Mouse (Mus musculus): ENCODE data around the gene Ywhag. TPM values are rescaled to one million over a fixed set of nuclear protein-coding genes. Genes with fewer than 3 reads are reported as not detected.

Ywhag gene
- polyA plus RNA-seq, 1 experiment = 58.1 TPM

DNA sequence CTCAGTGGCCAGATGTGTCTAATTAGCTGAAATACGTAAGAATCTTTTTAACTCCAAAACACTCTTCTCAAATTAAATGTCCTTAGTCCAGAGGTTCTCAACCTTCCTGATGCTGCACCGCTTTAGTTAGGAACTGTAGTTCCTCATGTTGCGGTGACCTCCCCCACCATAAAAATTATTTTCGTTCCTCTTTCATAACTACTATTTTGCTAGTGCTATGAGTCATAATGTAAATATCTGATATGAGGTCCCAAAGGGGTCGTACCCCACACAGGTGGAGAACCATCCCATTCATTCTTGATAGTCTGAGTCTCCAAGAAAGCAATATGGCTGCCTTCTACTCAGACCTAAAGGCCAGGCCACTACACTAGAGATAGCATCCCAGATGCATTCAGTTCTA lies 63.9 kb downstream of the Ywhag start:
- no peaks in the 10 kb centered on the region; the same call in 1 of the 2 replicates for H3K4me1 ChIP-seq (ENCODE audit: control insufficient read depth, insufficient read depth, low read length)
- TF ChIP-seq CTCF (IDR thresholded peaks at IDR 0.05; ENCODE audit: control insufficient read depth, insufficient read depth, low read length) (no peak), POLR2A (IDR thresholded peaks at IDR 0.05; ENCODE audit: borderline replicate concordance, control insufficient read depth, low read depth, low read length) (no peak)
- no peak overlapping the region for H3K4me3 ChIP-seq (replicated peaks; ENCODE audit: control insufficient read depth, low read depth, low read length)
- no peak overlapping the region for H3K27ac ChIP-seq (ENCODE audit: control insufficient read depth, insufficient read depth, low read depth, low read length, poor library complexity)
- 35% methylated on average over 5 of the region's 5 CpGs for WGBS

DNA sequence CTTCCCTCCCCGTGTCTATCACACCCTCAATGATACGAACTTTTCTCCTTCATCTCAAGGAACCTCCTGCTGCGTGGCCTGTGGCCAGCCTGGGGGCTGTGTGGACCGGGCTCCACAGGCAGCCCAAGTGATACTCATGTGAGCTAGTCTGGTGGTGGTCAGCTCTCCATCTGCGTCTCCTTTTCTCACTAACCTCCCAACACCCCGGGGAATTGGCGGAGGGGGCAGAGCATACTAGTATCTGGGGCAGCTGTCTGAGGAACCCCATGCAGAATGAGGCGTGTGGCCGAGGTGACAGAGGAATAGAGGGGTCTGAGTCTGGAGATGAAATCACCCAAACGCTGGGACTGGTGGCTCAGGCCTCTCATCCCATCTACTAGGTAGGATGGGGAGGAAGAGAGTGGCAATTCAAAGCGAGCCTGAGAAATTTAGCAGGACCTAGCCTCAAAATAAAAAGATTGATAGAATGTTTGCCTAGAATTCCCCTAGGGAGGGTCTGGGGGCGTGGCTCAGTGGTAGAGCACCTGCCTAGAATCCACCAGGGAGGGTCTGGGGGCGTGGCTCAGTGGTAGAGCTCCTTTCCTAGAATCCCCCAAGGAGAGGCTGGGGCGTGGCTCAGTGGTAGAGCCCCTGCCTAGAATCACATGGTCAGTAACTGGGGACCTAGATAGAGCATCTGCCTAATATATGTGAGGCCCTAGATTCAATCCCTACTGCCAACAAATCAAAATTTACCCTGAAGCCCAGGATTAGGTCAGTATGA lies 64.6 kb downstream of the Ywhag start:
- no peaks in the 10 kb centered on the region; the same call in 1 of the 2 replicates for H3K4me1 ChIP-seq (ENCODE audit: control insufficient read depth, insufficient read depth, low read length)
- WGBS = 69% methylated on average over 14 of the region's 14 CpGs
- TF ChIP-seq POLR2A (IDR thresholded peaks at IDR 0.05; ENCODE audit: borderline replicate concordance, control insufficient read depth, low read depth, low read length) (no peak), CTCF (IDR thresholded peaks at IDR 0.05; ENCODE audit: control insufficient read depth, insufficient read depth, low read length) (no peak)
- no peak overlapping the region for H3K4me3 ChIP-seq (replicated peaks; ENCODE audit: control insufficient read depth, low read depth, low read length)
- no peak overlapping the region for H3K27ac ChIP-seq (ENCODE audit: control insufficient read depth, insufficient read depth, low read depth, low read length, poor library complexity)

DNA sequence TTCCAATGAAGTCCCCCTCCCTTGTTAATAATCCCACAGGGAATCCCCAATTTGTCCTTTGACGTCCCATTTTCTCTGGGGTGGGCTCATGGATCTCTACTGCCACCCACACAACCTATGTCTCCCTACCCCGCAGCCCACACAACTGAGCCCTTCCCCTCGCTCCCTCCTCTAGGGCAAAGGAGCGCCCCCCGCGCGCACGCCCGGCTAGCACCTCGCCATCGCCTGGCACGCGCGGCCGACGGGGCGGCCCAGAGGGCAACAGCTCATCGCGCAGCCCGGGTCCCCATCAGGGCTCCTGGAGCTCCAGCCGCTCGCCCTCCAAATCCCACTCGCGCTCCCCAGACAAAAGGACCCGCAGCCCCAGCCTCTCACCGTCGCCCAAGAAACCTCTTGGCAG lies 65.8 kb downstream of the Ywhag start:
- Histone ChIP-seq H3K4me1 (ENCODE audit: control insufficient read depth, insufficient read depth, low read length) (no peaks in the 10 kb centered on the region; the same call in 1 of the 2 replicates), H3K27ac (ENCODE audit: control insufficient read depth, insufficient read depth, low read depth, low read length, poor library complexity) (no peak overlapping the region), H3K4me3 (replicated peaks; ENCODE audit: control insufficient read depth, low read depth, low read length) (no peak overlapping the region)
- 14% methylated on average over 27 of the region's 27 CpGs for WGBS
- TF ChIP-seq POLR2A (IDR thresholded peaks at IDR 0.05; ENCODE audit: borderline replicate concordance, control insufficient read depth, low read depth, low read length) = no peak
- TF ChIP-seq CTCF (IDR thresholded peaks at IDR 0.05; ENCODE audit: control insufficient read depth, insufficient read depth, low read length) = no peak

GRCm38 (mm10) chr5:135867637-135868593 lies 66.5 kb downstream of the Ywhag start:
- TF ChIP-seq CTCF (IDR thresholded peaks at IDR 0.05; ENCODE audit: control insufficient read depth, insufficient read depth, low read length) (no peak), POLR2A (IDR thresholded peaks at IDR 0.05; ENCODE audit: borderline replicate concordance, control insufficient read depth, low read depth, low read length) (no peak)
- WGBS = 3% methylated on average over 89 of the region's 89 CpGs
- H3K4me1 ChIP-seq (ENCODE audit: control insufficient read depth, insufficient read depth, low read length) = no peaks in the 10 kb centered on the region; the same call in 1 of the 2 replicates
- no peak overlapping the region; the same call in 1 of the 2 replicates for H3K27ac ChIP-seq (ENCODE audit: control insufficient read depth, insufficient read depth, low read depth, low read length, poor library complexity)
- no peak overlapping the region for H3K4me3 ChIP-seq (replicated peaks; ENCODE audit: control insufficient read depth, low read depth, low read length)

DNA sequence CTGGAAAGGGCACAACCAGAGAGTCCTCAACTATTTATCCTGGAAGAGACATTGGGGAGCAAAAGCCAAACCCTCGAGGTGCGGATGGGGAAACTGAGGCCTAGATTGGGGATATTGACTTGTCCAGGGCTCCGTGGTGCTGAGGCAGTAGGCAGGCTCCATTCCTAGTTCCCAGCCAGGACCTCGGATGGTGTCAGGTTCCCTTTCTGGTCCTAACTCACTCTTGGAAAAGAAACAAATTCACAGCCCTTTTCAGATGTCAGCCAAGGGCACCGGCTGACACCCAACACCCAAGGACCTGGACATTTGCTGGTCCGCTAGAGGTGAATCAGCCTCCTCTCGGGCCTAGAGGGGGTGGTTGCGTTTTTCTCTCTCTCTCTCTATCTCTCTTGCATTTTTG lies 67.8 kb downstream of the Ywhag start:
- Histone ChIP-seq H3K4me3 (replicated peaks; ENCODE audit: control insufficient read depth, low read depth, low read length) (no peak overlapping the region), H3K27ac (ENCODE audit: control insufficient read depth, insufficient read depth, low read depth, low read length, poor library complexity) (no peak overlapping the region), H3K4me1 (ENCODE audit: control insufficient read depth, insufficient read depth, low read length) (no peaks in the 10 kb centered on the region; the same call in 1 of the 2 replicates)
- TF ChIP-seq CTCF (IDR thresholded peaks at IDR 0.05; ENCODE audit: control insufficient read depth, insufficient read depth, low read length) = no peak
- no peak for TF ChIP-seq POLR2A (IDR thresholded peaks at IDR 0.05; ENCODE audit: borderline replicate concordance, control insufficient read depth, low read depth, low read length)
- 56% methylated on average over 8 of the region's 8 CpGs for WGBS

Other genes starting within 250 kb of the Ywhag start
- gene Tmem120a, start 190.2 kb downstream of the Ywhag start, polyA plus RNA-seq (2011; ENCODE audit: insufficient read depth, insufficient read length, low replicate concordance, missing spikeins) = 19.0 and 74.1 TPM in 2 replicates
- gene Styxl1, start 156.2 kb downstream of the Ywhag start, polyA plus RNA-seq (2011; ENCODE audit: insufficient read depth, insufficient read length, low replicate concordance, missing spikeins) = 1.8 and 2.3 TPM in 2 replicates
- 109 and 132 TPM in 2 replicates for gene Mdh2, start 156.1 kb downstream of the Ywhag start, polyA plus RNA-seq (2011; ENCODE audit: insufficient read depth, insufficient read length, low replicate concordance, missing spikeins)
- not detected in 2 replicates for gene Srrm3, start 127.7 kb downstream of the Ywhag start, polyA plus RNA-seq (2011; ENCODE audit: insufficient read depth, insufficient read length, low replicate concordance, missing spikeins)
- gene Hspb1, start 46.7 kb downstream of the Ywhag start, polyA plus RNA-seq (2011; ENCODE audit: insufficient read depth, insufficient read length, low replicate concordance, missing spikeins) = 1.5 and 71.0 TPM in 2 replicates
- 1.1 and 4.0 TPM in 2 replicates for gene Ssc4d, start 39.9 kb upstream of the Ywhag start, polyA plus RNA-seq (2011; ENCODE audit: insufficient read depth, insufficient read length, low replicate concordance, missing spikeins)
- not detected in 2 replicates for gene Zp3, start 45.5 kb upstream of the Ywhag start, polyA plus RNA-seq (2011; ENCODE audit: insufficient read depth, insufficient read length, low replicate concordance, missing spikeins)
- gene Dtx2, start 60.2 kb upstream of the Ywhag start, polyA plus RNA-seq (2011; ENCODE audit: insufficient read depth, insufficient read length, low replicate concordance, missing spikeins) = 6.9 and 9.3 TPM in 2 replicates
- not detected in 2 replicates for gene Upk3b, start 103.9 kb upstream of the Ywhag start, polyA plus RNA-seq (2011; ENCODE audit: insufficient read depth, insufficient read length, low replicate concordance, missing spikeins)
- not detected in 2 replicates for gene Upk3bl, start 119.9 kb upstream of the Ywhag start, polyA plus RNA-seq (2011; ENCODE audit: insufficient read depth, insufficient read length, low replicate concordance, missing spikeins)
- gene Rasa4, start 149.3 kb upstream of the Ywhag start, polyA plus RNA-seq (2011; ENCODE audit: insufficient read depth, insufficient read length, low replicate concordance, missing spikeins) = 16.7 and 31.3 TPM in 2 replicates
- 54.8 and 82.1 TPM in 2 replicates for gene Polr2j, start 182.0 kb upstream of the Ywhag start, polyA plus RNA-seq (2011; ENCODE audit: insufficient read depth, insufficient read length, low replicate concordance, missing spikeins)
- gene Lrwd1, start 201.5 kb upstream of the Ywhag start, polyA plus RNA-seq (2011; ENCODE audit: insufficient read depth, insufficient read length, low replicate concordance, missing spikeins) = 41.9 and 61.5 TPM in 2 replicates
- 8.8 and 14.2 TPM in 2 replicates for gene Alkbh4, start 201.5 kb upstream of the Ywhag start, polyA plus RNA-seq (2011; ENCODE audit: insufficient read depth, insufficient read length, low replicate concordance, missing spikeins)
- 13.1 and 33.3 TPM in 2 replicates for gene Orai2, start 236.1 kb upstream of the Ywhag start, polyA plus RNA-seq (2011; ENCODE audit: insufficient read depth, insufficient read length, low replicate concordance, missing spikeins)